Mouse (Mus musculus): ENCODE data around the gene Olfr685. TPM values are rescaled to one million over a fixed set of nuclear protein-coding genes. Genes with fewer than 3 reads are reported as not detected.

Olfr685 gene
- polyA plus RNA-seq, 2 experiments = not detected

- ATAC-seq (ENCODE audit: low FRiP score, low read depth) = no peak
- DNase-seq (ENCODE audit: low spot score) = no peak
- no peak for TF ChIP-seq POLR2A (IDR thresholded peaks at IDR 0.05; ENCODE audit: borderline replicate concordance, extremely low read depth, insufficient read depth, insufficient read length)
- H3K4me3 ChIP-seq (replicated peaks; ENCODE audit: low read length) = no peak overlapping the region
- WGBS = 73% methylated on average over 1 of the region's 1 CpGs
- no peak overlapping the region for H3K4me2 ChIP-seq (replicated peaks; ENCODE audit: low read depth, low read length, severe bottlenecking)
- no peaks in the 10 kb centered on the region for H3K36me3 ChIP-seq (ENCODE audit: control insufficient read depth, insufficient read depth, low read length)
- H3K4me1 ChIP-seq (ENCODE audit: control insufficient read depth, insufficient read depth, low read length) = no peaks in the 10 kb centered on the region
- H3K9ac ChIP-seq (ENCODE audit: low read depth, low read length, severe bottlenecking) = no peak overlapping the region
- no peaks in the 10 kb centered on the region for H3K9me3 ChIP-seq (ENCODE audit: control insufficient read depth, low read length)
- H3K27ac ChIP-seq (replicated peaks; ENCODE audit: low read depth, low read length) = no peak overlapping the region
- no peaks in the 10 kb centered on the region for H3K27me3 ChIP-seq (ENCODE audit: control insufficient read depth, insufficient read depth, low read length)
These were observed 28.9 kb upstream of the Olfr685 start for GRCm38 (mm10) chr7:105214761-105215160.

DNA sequence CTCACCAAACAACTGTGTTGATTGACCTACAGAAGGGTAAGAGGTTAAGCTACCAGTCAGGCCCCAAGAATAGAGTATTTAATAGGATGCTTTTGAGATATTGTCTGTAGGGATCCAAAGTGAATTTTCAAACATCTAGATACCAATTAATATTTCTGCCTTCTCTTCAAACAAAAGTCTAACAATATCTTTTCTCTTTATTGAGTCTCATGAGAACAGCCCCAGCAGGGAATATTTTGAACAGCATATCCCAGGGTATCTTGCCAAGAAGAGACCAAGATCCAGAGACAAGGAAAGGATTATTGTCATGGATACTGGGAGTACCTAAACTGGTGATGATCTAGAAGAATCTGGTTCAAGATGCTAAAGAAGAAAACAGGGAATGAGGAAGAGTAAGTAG lies 21.6 kb upstream of the Olfr685 start, which contains the start of gene Olfr686:
Gene Olfr686 (minus strand): TSS at position 101 of the 400 bp plus-strand sequence.
- H3K4me3 ChIP-seq (replicated peaks; ENCODE audit: low read length) = no peak within 1 kb of the TSS
- no peaks in the 10 kb centered on the region for H3K36me3 ChIP-seq (ENCODE audit: control insufficient read depth, insufficient read depth, low read length)
- no peaks in the 10 kb centered on the region for H3K9me3 ChIP-seq (ENCODE audit: control insufficient read depth, low read length)
- ATAC-seq (ENCODE audit: low FRiP score, low read depth) = no peak
- no peak for TF ChIP-seq POLR2A (IDR thresholded peaks at IDR 0.05; ENCODE audit: borderline replicate concordance, extremely low read depth, insufficient read depth, insufficient read length)
- DNase-seq (ENCODE audit: low spot score) = no peak
- no peaks in the 10 kb centered on the region for H3K4me1 ChIP-seq (ENCODE audit: control insufficient read depth, insufficient read depth, low read length)
- H3K27ac ChIP-seq (replicated peaks; ENCODE audit: low read depth, low read length) = no peak within 1 kb of the TSS
- H3K9ac ChIP-seq (ENCODE audit: low read depth, low read length, severe bottlenecking) = no peak within 1 kb of the TSS
- no peaks in the 10 kb centered on the region for H3K27me3 ChIP-seq (ENCODE audit: control insufficient read depth, insufficient read depth, low read length)
- H3K4me2 ChIP-seq (replicated peaks; ENCODE audit: low read depth, low read length, severe bottlenecking) = no peak within 1 kb of the TSS

- Histone ChIP-seq H3K4me2 (replicated peaks; ENCODE audit: low read depth, low read length, severe bottlenecking) (no peak overlapping the region), H3K27me3 (ENCODE audit: control insufficient read depth, insufficient read depth, low read length) (no peaks in the 10 kb centered on the region), H3K36me3 (ENCODE audit: control insufficient read depth, insufficient read depth, low read length) (no peaks in the 10 kb centered on the region), H3K27ac (replicated peaks; ENCODE audit: low read depth, low read length) (no peak overlapping the region), H3K4me1 (ENCODE audit: control insufficient read depth, insufficient read depth, low read length) (no peaks in the 10 kb centered on the region), H3K9me3 (ENCODE audit: control insufficient read depth, low read length) (no peaks in the 10 kb centered on the region), H3K4me3 (replicated peaks; ENCODE audit: low read length) (no peak overlapping the region), H3K9ac (ENCODE audit: low read depth, low read length, severe bottlenecking) (no peak overlapping the region)
- WGBS = 54% methylated on average over 4 of the region's 4 CpGs
- no peak for TF ChIP-seq POLR2A (IDR thresholded peaks at IDR 0.05; ENCODE audit: borderline replicate concordance, extremely low read depth, insufficient read depth, insufficient read length)
- ATAC-seq (ENCODE audit: low FRiP score, low read depth) (no peak), DNase-seq (ENCODE audit: low spot score) (peak; percentile 7)
These were observed 15.0 kb downstream of the Olfr685 start for GRCm38 (mm10) chr7:105170773-105171172.

DNA sequence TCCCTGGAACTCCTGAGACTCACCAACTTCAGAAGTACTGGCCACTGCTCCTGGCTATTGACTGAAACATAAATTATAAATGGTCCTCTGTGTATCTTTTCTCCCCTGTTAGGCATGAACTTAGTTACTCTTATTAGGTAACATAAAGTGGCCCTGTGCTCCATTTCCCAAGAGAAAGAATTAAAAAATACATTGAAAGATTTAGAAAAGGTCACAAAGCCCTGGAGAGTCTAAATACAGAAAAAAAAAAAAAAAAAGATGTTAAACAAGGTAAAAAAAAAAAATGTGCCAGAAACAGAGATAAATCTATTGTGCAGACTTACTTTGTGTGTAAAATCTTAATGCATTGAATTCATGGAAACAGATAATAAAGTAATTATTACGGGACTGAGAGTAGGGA lies 22.3 kb downstream of the Olfr685 start, which contains the start of gene Olfr684:
Gene Olfr684 (minus strand): TSS at position 101 of the 400 bp plus-strand sequence.
- Histone ChIP-seq H3K4me1 (ENCODE audit: control insufficient read depth, insufficient read depth, low read length) (no peaks in the 10 kb centered on the region), H3K9ac (ENCODE audit: low read depth, low read length, severe bottlenecking) (no peak within 1 kb of the TSS), H3K36me3 (ENCODE audit: control insufficient read depth, insufficient read depth, low read length) (no peaks in the 10 kb centered on the region), H3K27ac (replicated peaks; ENCODE audit: low read depth, low read length) (no peak within 1 kb of the TSS), H3K27me3 (ENCODE audit: control insufficient read depth, insufficient read depth, low read length) (no peaks in the 10 kb centered on the region), H3K9me3 (ENCODE audit: control insufficient read depth, low read length) (no peaks in the 10 kb centered on the region), H3K4me2 (replicated peaks; ENCODE audit: low read depth, low read length, severe bottlenecking) (no peak within 1 kb of the TSS), H3K4me3 (replicated peaks; ENCODE audit: low read length) (no peak within 1 kb of the TSS)
- ATAC-seq (ENCODE audit: low FRiP score, low read depth) (no peak), DNase-seq (ENCODE audit: low spot score) (no peak)
- WGBS = 57% methylated on average over 1 of the region's 1 CpGs
- TF ChIP-seq POLR2A (IDR thresholded peaks at IDR 0.05; ENCODE audit: borderline replicate concordance, extremely low read depth, insufficient read depth, insufficient read length) = no peak

GRCm38 (mm10) chr7:105146912-105147311 lies 38.9 kb downstream of the Olfr685 start, which contains the start of gene Olfr683:
Gene Olfr683, minus strand, starts transcription at chr7:105147012.
- Histone ChIP-seq H3K4me3 (replicated peaks; ENCODE audit: low read length) (no peak within 1 kb of the TSS), H3K9me3 (ENCODE audit: control insufficient read depth, low read length) (no peaks in the 10 kb centered on the region), H3K4me2 (replicated peaks; ENCODE audit: low read depth, low read length, severe bottlenecking) (no peak within 1 kb of the TSS), H3K4me1 (ENCODE audit: control insufficient read depth, insufficient read depth, low read length) (no peaks in the 10 kb centered on the region), H3K9ac (ENCODE audit: low read depth, low read length, severe bottlenecking) (no peak within 1 kb of the TSS), H3K27ac (replicated peaks; ENCODE audit: low read depth, low read length) (no peak within 1 kb of the TSS), H3K27me3 (ENCODE audit: control insufficient read depth, insufficient read depth, low read length) (no peaks in the 10 kb centered on the region), H3K36me3 (ENCODE audit: control insufficient read depth, insufficient read depth, low read length) (no peaks in the 10 kb centered on the region)
- no peak for TF ChIP-seq POLR2A (IDR thresholded peaks at IDR 0.05; ENCODE audit: borderline replicate concordance, extremely low read depth, insufficient read depth, insufficient read length)
- DNase-seq (ENCODE audit: low spot score) (no peak), ATAC-seq (ENCODE audit: low FRiP score, low read depth) (no peak)
- WGBS = 56% methylated on average over 1 of the region's 1 CpGs

GRCm38 (mm10) chr7:105141275-105141674 lies 44.5 kb downstream of the Olfr685 start:
- H3K27me3 ChIP-seq (ENCODE audit: control insufficient read depth, insufficient read depth, low read length) = no peaks in the 10 kb centered on the region
- H3K4me3 ChIP-seq (replicated peaks; ENCODE audit: low read length) = no peak overlapping the region
- H3K4me2 ChIP-seq (replicated peaks; ENCODE audit: low read depth, low read length, severe bottlenecking) = no peak overlapping the region
- no peaks in the 10 kb centered on the region for H3K36me3 ChIP-seq (ENCODE audit: control insufficient read depth, insufficient read depth, low read length)
- TF ChIP-seq POLR2A (IDR thresholded peaks at IDR 0.05; ENCODE audit: borderline replicate concordance, extremely low read depth, insufficient read depth, insufficient read length) = no peak
- H3K4me1 ChIP-seq (ENCODE audit: control insufficient read depth, insufficient read depth, low read length) = no peaks in the 10 kb centered on the region
- no peak overlapping the region for H3K27ac ChIP-seq (replicated peaks; ENCODE audit: low read depth, low read length)
- no peak for DNase-seq (ENCODE audit: low spot score)
- WGBS = 71% methylated on average over 2 of the region's 2 CpGs
- H3K9me3 ChIP-seq (ENCODE audit: control insufficient read depth, low read length) = no peaks in the 10 kb centered on the region
- no peak overlapping the region for H3K9ac ChIP-seq (ENCODE audit: low read depth, low read length, severe bottlenecking)
- no peak for ATAC-seq (ENCODE audit: low FRiP score, low read depth)

Other genes starting within 250 kb of the Olfr685 start
- not detected in 2 replicates for gene Olfr670, start 223.4 kb downstream of the Olfr685 start, polyA plus RNA-seq (2012; rRNA removed)
- gene Olfr670, start 223.4 kb downstream of the Olfr685 start, polyA plus RNA-seq (2014; fragmentation: Nextera tagmentation; extraction: Ambion mirVana) = 0.07 and 0.14 TPM in 2 replicates
- gene Olfr671, start 206.9 kb downstream of the Olfr685 start, polyA plus RNA-seq (2012; rRNA removed) = not detected in 2 replicates
- gene Olfr671, start 206.9 kb downstream of the Olfr685 start, polyA plus RNA-seq (2014; fragmentation: Nextera tagmentation; extraction: Ambion mirVana) = not detected in 2 replicates
- not detected in 2 replicates for gene Olfr672, start 184.0 kb downstream of the Olfr685 start, polyA plus RNA-seq (2012; rRNA removed)
- not detected in 2 replicates for gene Olfr672, start 184.0 kb downstream of the Olfr685 start, polyA plus RNA-seq (2014; fragmentation: Nextera tagmentation; extraction: Ambion mirVana)
- gene Olfr675, start 157.6 kb downstream of the Olfr685 start, polyA plus RNA-seq (2012; rRNA removed) = not detected in 2 replicates
- gene Olfr675, start 157.6 kb downstream of the Olfr685 start, polyA plus RNA-seq (2014; fragmentation: Nextera tagmentation; extraction: Ambion mirVana) = not detected in 2 replicates
- gene Olfr676, start 153.3 kb downstream of the Olfr685 start, polyA plus RNA-seq (2012; rRNA removed) = not detected in 2 replicates
- not detected in 2 replicates for gene Olfr676, start 153.3 kb downstream of the Olfr685 start, polyA plus RNA-seq (2014; fragmentation: Nextera tagmentation; extraction: Ambion mirVana)
- not detected in 2 replicates for gene Olfr677, start 134.6 kb downstream of the Olfr685 start, polyA plus RNA-seq (2012; rRNA removed)
- gene Olfr677, start 134.6 kb downstream of the Olfr685 start, polyA plus RNA-seq (2014; fragmentation: Nextera tagmentation; extraction: Ambion mirVana) = not detected in 2 replicates
- gene Olfr678, start 121.5 kb downstream of the Olfr685 start, polyA plus RNA-seq (2012; rRNA removed) = not detected in 2 replicates
- not detected in 2 replicates for gene Olfr678, start 121.5 kb downstream of the Olfr685 start, polyA plus RNA-seq (2014; fragmentation: Nextera tagmentation; extraction: Ambion mirVana)
- not detected in 2 replicates for gene Olfr679, start 104.8 kb downstream of the Olfr685 start, polyA plus RNA-seq (2012; rRNA removed)
- not detected in 2 replicates for gene Olfr679, start 104.8 kb downstream of the Olfr685 start, polyA plus RNA-seq (2014; fragmentation: Nextera tagmentation; extraction: Ambion mirVana)
- not detected in 2 replicates for gene Olfr680-ps1, start 93.2 kb downstream of the Olfr685 start, polyA plus RNA-seq (2012; rRNA removed)
- not detected in 2 replicates for gene Olfr680-ps1, start 93.2 kb downstream of the Olfr685 start, polyA plus RNA-seq (2014; fragmentation: Nextera tagmentation; extraction: Ambion mirVana)
- gene Olfr681, start 69.2 kb downstream of the Olfr685 start, polyA plus RNA-seq (2012; rRNA removed) = not detected in 2 replicates
- gene Olfr681, start 69.2 kb downstream of the Olfr685 start, polyA plus RNA-seq (2014; fragmentation: Nextera tagmentation; extraction: Ambion mirVana) = not detected in 2 replicates
- not detected in 2 replicates for gene Olfr683, start 39.0 kb downstream of the Olfr685 start, polyA plus RNA-seq (2012; rRNA removed)
- gene Olfr683, start 39.0 kb downstream of the Olfr685 start, polyA plus RNA-seq (2014; fragmentation: Nextera tagmentation; extraction: Ambion mirVana) = not detected in 2 replicates
- not detected in 2 replicates for gene Olfr684, start 22.4 kb downstream of the Olfr685 start, polyA plus RNA-seq (2012; rRNA removed)
- not detected in 2 replicates for gene Olfr684, start 22.4 kb downstream of the Olfr685 start, polyA plus RNA-seq (2014; fragmentation: Nextera tagmentation; extraction: Ambion mirVana)
- not detected in 2 replicates for gene Olfr686, start 21.5 kb upstream of the Olfr685 start, polyA plus RNA-seq (2012; rRNA removed)
- gene Olfr686, start 21.5 kb upstream of the Olfr685 start, polyA plus RNA-seq (2014; fragmentation: Nextera tagmentation; extraction: Ambion mirVana) = not detected in 2 replicates
- gene Olfr688, start 102.1 kb upstream of the Olfr685 start, polyA plus RNA-seq (2012; rRNA removed) = not detected in 2 replicates
- gene Olfr688, start 102.1 kb upstream of the Olfr685 start, polyA plus RNA-seq (2014; fragmentation: Nextera tagmentation; extraction: Ambion mirVana) = not detected in 2 replicates
- gene Olfr689, start 125.2 kb upstream of the Olfr685 start, polyA plus RNA-seq (2012; rRNA removed) = not detected in 2 replicates
- not detected in 2 replicates for gene Olfr689, start 125.2 kb upstream of the Olfr685 start, polyA plus RNA-seq (2014; fragmentation: Nextera tagmentation; extraction: Ambion mirVana)
- not detected in 2 replicates for gene Olfr690, start 148.1 kb upstream of the Olfr685 start, polyA plus RNA-seq (2012; rRNA removed)
- gene Olfr690, start 148.1 kb upstream of the Olfr685 start, polyA plus RNA-seq (2014; fragmentation: Nextera tagmentation; extraction: Ambion mirVana) = not detected in 2 replicates
- 0.04 TPM in 1 of 2 replicates, not detected in the other for gene Olfr691, start 156.3 kb upstream of the Olfr685 start, polyA plus RNA-seq (2012; rRNA removed)
- not detected in 2 replicates for gene Olfr691, start 156.3 kb upstream of the Olfr685 start, polyA plus RNA-seq (2014; fragmentation: Nextera tagmentation; extraction: Ambion mirVana)
- gene Olfr692, start 182.2 kb upstream of the Olfr685 start, polyA plus RNA-seq (2012; rRNA removed) = not detected in 2 replicates
- not detected in 2 replicates for gene Olfr692, start 182.2 kb upstream of the Olfr685 start, polyA plus RNA-seq (2014; fragmentation: Nextera tagmentation; extraction: Ambion mirVana)
- gene Gm5901, start 189.0 kb upstream of the Olfr685 start, polyA plus RNA-seq (2012; rRNA removed) = not detected in 2 replicates
- not detected in 2 replicates for gene Gm5901, start 189.0 kb upstream of the Olfr685 start, polyA plus RNA-seq (2014; fragmentation: Nextera tagmentation; extraction: Ambion mirVana)
- 45.7 and 58.7 TPM in 2 replicates for gene Fam160a2, start 214.0 kb upstream of the Olfr685 start, polyA plus RNA-seq (2012; rRNA removed)
- gene Fam160a2, start 214.0 kb upstream of the Olfr685 start, polyA plus RNA-seq (2014; fragmentation: Nextera tagmentation; extraction: Ambion mirVana) = 39.3 and 41.2 TPM in 2 replicates
- 0.05 and 0.06 TPM in 2 replicates for gene Cnga4, start 218.6 kb upstream of the Olfr685 start, polyA plus RNA-seq (2012; rRNA removed)
- 0.12 TPM in 1 of 2 replicates, not detected in the other for gene Cnga4, start 218.6 kb upstream of the Olfr685 start, polyA plus RNA-seq (2014; fragmentation: Nextera tagmentation; extraction: Ambion mirVana)
- gene Cckbr, start 239.7 kb upstream of the Olfr685 start, polyA plus RNA-seq (2012; rRNA removed) = 0.03 TPM in 1 of 2 replicates, not detected in the other
- gene Cckbr, start 239.7 kb upstream of the Olfr685 start, polyA plus RNA-seq (2014; fragmentation: Nextera tagmentation; extraction: Ambion mirVana) = not detected in 2 replicates

Data from limb, embryonic 14.5 days (tissue).